Mouse (Mus musculus) liver, adult 2 months (tissue): ENCODE measurements around the gene Cdkn1b.

Experiments used
- CTCF ChIP-seq: fragments of 200-500 bp; IDR thresholded peaks from 2 replicates; pipeline ENCODE4 v1.5.1; 2011; ENCODE audit warnings: low read depth, low read length, control low read depth
- POLR2A ChIP-seq: fragments of 200-500 bp; IDR thresholded peaks from 2 replicates; pipeline ENCODE4 v1.6.1; 2011; ENCODE audit warnings: low read length, control low read depth; ENCODE audit not compliant: insufficient read depth; ENCODE audit errors: extremely low read depth

GRCm38 (mm10) chr6:134876795-134877194, 43.4 kb upstream of the Cdkn1b start:
- TF ChIP-seq CTCF: no peak
- no peak for TF ChIP-seq POLR2A
